Mouse (Mus musculus) CH12.LX (cell line): ENCODE results near the gene Atp5l. TPM values are rescaled to one million over a fixed set of nuclear protein-coding genes. Genes with fewer than 3 reads are reported as not detected.
A peak's percentile ranks its signal among the peaks of the same experiment; 100 is the strongest.

Experiments
- DNase-seq: peaks from one replicate; pipeline ENCODE4 v3.0.0-alpha.2; 2013; ENCODE audit errors: extremely low read depth
- H3K27ac ChIP-seq: 2 replicates; pipeline ENCODE4 v1.5.1; 2012; ENCODE audit warnings: low read depth, mild to moderate bottlenecking, control low read depth, moderate library complexity; ENCODE audit not compliant: insufficient read depth
- H3K27me3 ChIP-seq: replicated peaks from 2 replicates; pipeline ENCODE3; 2012; ENCODE audit warnings: inconsistent platforms
- H3K36me3 ChIP-seq, 2 experiments: replicated peaks in 1 of 2; 2 replicates each; pipeline versions ENCODE3 to v1.6.1; 2012; ENCODE audit warnings: inconsistent platforms in 1 of 2, low read length in 1 of 2, mild to moderate bottlenecking in 1 of 2, mixed read lengths in 1 of 2, moderate library complexity in 1 of 2; ENCODE audit not compliant: control insufficient read depth in 1 of 2, insufficient read depth in 1 of 2
- H3K4me1 ChIP-seq, 2 experiments: 2 replicates each; pipeline ENCODE4 v1.6.1; 2012; ENCODE audit warnings: inconsistent platforms in 1 of 2, moderate library complexity in 1 of 2; ENCODE audit not compliant: insufficient read depth in 2 of 2, control insufficient read depth in 1 of 2
- H3K4me2 ChIP-seq: 2 replicates; pipeline ENCODE4 v1.6.1; 2012; ENCODE audit warnings: low read depth, mild to moderate bottlenecking, control low read depth; ENCODE audit not compliant: poor library complexity, insufficient read depth, severe bottlenecking
- H3K4me3 ChIP-seq, 3 experiments: fragments of 150-350 bp in 1 of 3; sonication (generic) in 1 of 3; replicated peaks in 1 of 3; 2 replicates each; pipeline versions ENCODE3 to v1.5.1; 2011 to 2012; ENCODE audit warnings: low read depth in 2 of 3, low read length in 2 of 3, mild to moderate bottlenecking in 2 of 3, moderate library complexity in 2 of 3, control low read depth in 1 of 3, improper control_type of control experiment in 1 of 3, inconsistent platforms in 1 of 3, mixed read lengths in 1 of 3; ENCODE audit not compliant: poor library complexity in 1 of 3
- H3K79me2 ChIP-seq: replicated peaks from 2 replicates; pipeline ENCODE4 v1.6.1; 2012; ENCODE audit warnings: mild to moderate bottlenecking, moderate library complexity; ENCODE audit not compliant: control insufficient read depth, poor library complexity, insufficient read depth, severe bottlenecking; ENCODE audit errors: extremely low read depth
- H3K9ac ChIP-seq: 2 replicates; pipeline ENCODE4 v1.6.1; 2012; ENCODE audit warnings: low read depth, mild to moderate bottlenecking, control low read depth, moderate library complexity; ENCODE audit not compliant: insufficient read depth
- H3K9me3 ChIP-seq: replicated peaks from 2 replicates; pipeline ENCODE3; 2012; ENCODE audit warnings: low read length, inconsistent platforms, mixed read lengths
- CHD1 ChIP-seq: IDR thresholded peaks from 2 replicates; pipeline ENCODE4 v1.6.1; 2012; ENCODE audit warnings: low read depth, low read length, improper control_type of control experiment, inconsistent platforms
- CTCF ChIP-seq, 2 experiments: IDR thresholded peaks in 1 of 2; conservative IDR thresholded peaks in 1 of 2; 2 replicates each; pipeline ENCODE4 v1.5.1; 2011 to 2012; ENCODE audit warnings: low read depth in 2 of 2, low read length in 2 of 2, improper control_type of control experiment in 1 of 2, inconsistent platforms in 1 of 2, mild to moderate bottlenecking in 1 of 2, moderate library complexity in 1 of 2
- E2F4 ChIP-seq: IDR thresholded peaks from 2 replicates; pipeline ENCODE4 v1.6.1; 2011; ENCODE audit warnings: low read depth, low read length, improper control_type of control experiment; ENCODE audit not compliant: insufficient replicate concordance
- HCFC1 ChIP-seq: IDR thresholded peaks from 2 replicates; pipeline ENCODE4 v1.6.1; 2012; ENCODE audit warnings: low read depth, mild to moderate bottlenecking, inconsistent platforms, low read length, improper control_type of control experiment
- IRF4 ChIP-seq: IDR thresholded peaks from 2 replicates; pipeline ENCODE4 v1.6.1; 2014; ENCODE audit warnings: low read depth, mild to moderate bottlenecking, inconsistent platforms, low read length, improper control_type of control experiment
- JUN ChIP-seq: IDR thresholded peaks from 2 replicates; pipeline ENCODE4 v1.6.1; 2011; ENCODE audit warnings: low read depth, mild to moderate bottlenecking, low read length, improper control_type of control experiment, moderate library complexity; ENCODE audit not compliant: insufficient read depth
- KAT2A ChIP-seq: IDR thresholded peaks from 2 replicates; pipeline ENCODE4 v1.6.1; 2012; ENCODE audit warnings: low read length, improper control_type of control experiment, inconsistent platforms; ENCODE audit not compliant: insufficient replicate concordance
- MAZ ChIP-seq: IDR thresholded peaks from 2 replicates; pipeline ENCODE4 v1.6.1; 2012; ENCODE audit warnings: low read depth, mild to moderate bottlenecking, inconsistent platforms, low read length, improper control_type of control experiment, moderate library complexity
- MEF2A ChIP-seq: IDR thresholded peaks from 2 replicates; pipeline ENCODE4 v1.6.1; 2014; ENCODE audit warnings: low read depth, mild to moderate bottlenecking, inconsistent platforms, low read length, improper control_type of control experiment, borderline replicate concordance
- MXI1 ChIP-seq: IDR thresholded peaks from 2 replicates; pipeline ENCODE4 v1.6.1; 2011; ENCODE audit warnings: mild to moderate bottlenecking, low read depth, low read length, improper control_type of control experiment
- MYC ChIP-seq: IDR thresholded peaks from 2 replicates; pipeline ENCODE4 v1.6.1; 2011; ENCODE audit warnings: low read depth, mild to moderate bottlenecking, improper control_type of control experiment, low read length
- NRF1 ChIP-seq: IDR thresholded peaks from 2 replicates; pipeline ENCODE4 v1.6.1; 2014; ENCODE audit warnings: low read depth, mild to moderate bottlenecking, inconsistent platforms, low read length, improper control_type of control experiment, moderate library complexity
- POLR2A ChIP-seq: IDR thresholded peaks from 2 replicates; pipeline ENCODE4 v1.6.1; 2011; ENCODE audit warnings: low read depth, mild to moderate bottlenecking, improper control_type of control experiment, low read length
- POLR2AphosphoS2 ChIP-seq: IDR thresholded peaks from 2 replicates; pipeline ENCODE4 v1.6.1; 2011; ENCODE audit warnings: low read depth, low read length, improper control_type of control experiment
- RCOR1 ChIP-seq: conservative IDR thresholded peaks from 2 replicates; pipeline ENCODE4 v1.6.1; 2012; ENCODE audit warnings: low read depth, mild to moderate bottlenecking, inconsistent platforms, low read length, improper control_type of control experiment
- SMC3 ChIP-seq: IDR thresholded peaks from 2 replicates; pipeline ENCODE4 v1.6.1; 2011; ENCODE audit warnings: low read depth, low read length, improper control_type of control experiment
- TCF12 ChIP-seq: IDR thresholded peaks from 2 replicates; pipeline ENCODE4 v1.6.1; 2014; ENCODE audit warnings: low read depth, mild to moderate bottlenecking, inconsistent platforms, low read length, improper control_type of control experiment
- UBTF ChIP-seq: IDR thresholded peaks from 2 replicates; pipeline ENCODE4 v1.6.1; 2012; ENCODE audit warnings: low read depth, mild to moderate bottlenecking, inconsistent platforms, low read length, improper control_type of control experiment, moderate library complexity
- USF2 ChIP-seq: conservative IDR thresholded peaks from 2 replicates; pipeline ENCODE4 v1.6.1; 2011; ENCODE audit warnings: low read depth, low read length, improper control_type of control experiment
- ZMIZ1 ChIP-seq: IDR thresholded peaks from 2 replicates; pipeline ENCODE4 v1.6.1; 2012; ENCODE audit warnings: low read depth, mild to moderate bottlenecking, inconsistent platforms, low read length, improper control_type of control experiment
- dilution Hi-C: fragments of 300-500 bp; cut with MboI; formaldehyde crosslinking; loops from 2 replicates; pipeline ENCODE4 v1.14.3; 2020; ENCODE audit warnings: low sequenced_read_pairs; ENCODE audit not compliant: extremely low pct_unique_long_range_greater_than_20kb, extremely low pct_ligation_motif_present
- in situ Hi-C: fragments of 300-500 bp; cut with MboI; formaldehyde crosslinking; loops from 3 replicates; pipeline ENCODE4 v1.14.3; 2019; ENCODE audit warnings: low sequenced_read_pairs, low pct_ligation_motif_present, low pct_unique_long_range_greater_than_20kb, mixed read lengths
- polyA plus RNA-seq: library from polyadenylated mRNA; unstranded; fragments of >175 nt; gene quantifications from 2 replicates; pipeline ENCODE4 v1.2.1, GENCODE M21; 2012; ENCODE audit warnings: low read depth; ENCODE audit not compliant: insufficient read length
- total RNA-seq, 2 experiments: library from RNA; depleted of rRNA; stranded (reverse); fragments of 300-350 nt in 1 of 2; fragments of >200 nt in 1 of 2; gene quantifications; 2 replicates each; pipeline ENCODE4 v1.2.3; 2012 to 2014

The Atp5l gene
- total and polyA plus RNA-seq, 3 experiments, result 277 to 720 (median 490) TPM

DNA sequence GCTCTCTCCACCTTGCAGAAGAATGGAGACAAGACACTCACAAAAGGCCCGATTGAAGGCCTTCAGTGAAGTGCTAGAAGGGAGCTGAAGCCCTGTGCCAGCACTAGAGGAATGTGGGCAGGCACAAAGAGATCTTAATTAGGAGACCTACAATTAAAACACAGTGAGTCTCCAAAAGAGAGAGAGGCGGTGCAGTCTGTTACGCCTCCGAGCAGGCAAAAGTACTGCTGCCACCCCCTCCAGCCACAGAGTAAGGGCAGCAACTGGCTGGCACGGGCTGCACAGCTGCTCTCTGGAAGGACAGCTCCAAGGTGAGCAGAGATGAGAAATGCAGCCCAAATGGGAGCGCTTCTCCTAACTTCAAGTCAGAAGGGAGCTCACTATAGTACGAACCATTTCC, 45.1 kb downstream of the Atp5l start:
- Histone ChIP-seq H3K36me3 (peaks cover 14 to 46% of the 10 kb centered on the region in 2 experiments), H3K4me1 (peaks cover 28 to 81% of the 10 kb centered on the region in 2 experiments), H3K4me2 (peak overlapping the region; percentile 6), H3K27me3 (no peaks in the 10 kb centered on the region), H3K9ac (no peak overlapping the region), H3K4me3 (no peak overlapping the region), H3K27ac (no peak overlapping the region), H3K9me3 (no peaks in the 10 kb centered on the region), H3K79me2 (peaks cover 92% of the 10 kb centered on the region)
- in situ Hi-C loops, result no loop called here
- dilution Hi-C loops, result no loop called here
- DNase-seq, result no peak
- TF ChIP-seq ZMIZ1, result no peak
- no peak for TF ChIP-seq MEF2A
- TF ChIP-seq RCOR1, result no peak
- no peak for TF ChIP-seq HCFC1
- no peak for TF ChIP-seq CHD1
- no peak for TF ChIP-seq JUN
- no peak for TF ChIP-seq USF2
- no peak for TF ChIP-seq KAT2A
- TF ChIP-seq UBTF, result no peak
- TF ChIP-seq CTCF (conservative IDR thresholded peaks at IDR 0.05 in 1 of 2, IDR thresholded peaks at IDR 0.05 in 1 of 2; ENCODE audit: low read depth in 2 of 2, low read length in 2 of 2), result no peak
- no peak for TF ChIP-seq POLR2AphosphoS2
- TF ChIP-seq POLR2A, result no peak
- TF ChIP-seq MXI1, result no peak
- TF ChIP-seq MAZ, result no peak
- TF ChIP-seq SMC3, result no peak
- TF ChIP-seq E2F4, result no peak
- no peak for TF ChIP-seq MYC

DNA sequence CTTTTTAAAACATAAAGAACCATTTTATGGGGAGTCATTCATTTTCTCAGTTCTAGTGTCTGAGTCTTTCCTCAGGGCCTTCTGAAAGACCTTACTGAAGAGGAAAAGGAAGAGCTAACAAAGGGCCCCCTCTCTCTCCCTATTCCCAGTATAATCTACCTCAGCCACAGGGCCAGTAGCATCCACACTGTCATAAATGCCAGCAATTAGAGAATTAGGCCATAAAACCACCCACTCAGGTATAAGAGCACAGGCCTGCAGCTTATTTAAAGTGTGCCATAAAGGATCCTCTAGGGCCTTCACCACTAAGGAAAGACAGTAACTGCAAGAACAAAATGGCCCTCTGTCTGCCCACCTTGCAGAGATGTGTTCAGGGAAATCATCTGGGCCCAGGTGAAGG, 46.3 kb downstream of the Atp5l start:
- Histone ChIP-seq H3K4me1 (peaks cover 36 to 94% of the 10 kb centered on the region in 2 experiments), H3K4me2 (peak overlapping the region; percentile 99), H3K36me3 (peaks cover 17 to 53% of the 10 kb centered on the region in 2 experiments), H3K27ac (peak overlapping the region; percentile 69; the same call in 1 of the 2 replicates), H3K9ac (peak overlapping the region; percentile 57), H3K9me3 (no peaks in the 10 kb centered on the region), H3K4me3 (no peak overlapping the region), H3K27me3 (no peaks in the 10 kb centered on the region), H3K79me2 (peaks cover 92% of the 10 kb centered on the region)
- DNase-seq, result no peak
- dilution Hi-C loops, result no loop called here
- no peak for TF ChIP-seq KAT2A
- TF ChIP-seq IRF4, result no peak
- no peak for TF ChIP-seq TCF12
- no peak for TF ChIP-seq NRF1
- in situ Hi-C loops, result no loop called here
